Mouse (Mus musculus): Measurements from ENCODE around the gene Uhrf2.
"Not testable (repeated sequence)": the region's sequence is repeated elsewhere in the genome, so short reads cannot be mapped to it uniquely, and the experiment has no call there.

Uhrf2 gene

DNA sequence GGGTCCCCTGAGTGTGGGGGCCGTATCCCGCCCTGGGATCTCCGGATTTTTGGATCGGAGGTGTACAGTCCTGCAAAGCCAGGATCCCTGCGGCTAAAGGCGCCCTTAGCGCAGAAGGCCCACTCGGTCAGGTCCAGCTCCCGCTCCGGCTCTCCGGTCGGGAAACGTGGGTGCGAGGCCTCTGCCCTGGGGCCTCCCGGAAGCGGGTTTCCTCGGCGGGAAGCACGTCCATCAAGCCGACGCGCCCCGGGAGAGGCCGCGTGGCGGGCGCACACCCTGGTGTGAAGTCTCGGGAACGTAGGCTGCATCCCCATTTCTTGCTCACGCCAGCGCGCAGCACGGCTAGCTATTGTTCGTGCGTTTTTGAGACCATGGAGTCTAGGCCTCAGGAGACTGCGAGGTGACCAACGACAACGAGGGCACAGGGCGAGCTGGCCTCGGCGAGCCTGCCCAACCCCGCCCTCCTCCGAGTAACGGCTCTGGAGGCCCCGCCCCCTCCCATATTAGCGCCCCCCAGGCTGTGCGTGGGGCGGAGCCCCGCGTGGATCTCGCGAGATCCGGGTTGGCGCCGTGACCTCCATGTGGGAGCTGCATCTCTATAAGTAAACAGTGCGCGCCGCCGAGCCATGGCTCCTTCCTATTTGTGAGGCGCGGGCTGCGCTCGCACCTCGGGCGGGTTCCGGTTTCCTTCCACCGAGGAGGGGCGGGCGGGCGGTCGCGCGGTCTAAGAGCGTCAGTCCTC, at the start of gene Uhrf2:
TSS of gene Uhrf2 (plus strand) at position 620 of the 742 bp plus-strand sequence.
- DNase-seq = peak; percentile 98

DNA sequence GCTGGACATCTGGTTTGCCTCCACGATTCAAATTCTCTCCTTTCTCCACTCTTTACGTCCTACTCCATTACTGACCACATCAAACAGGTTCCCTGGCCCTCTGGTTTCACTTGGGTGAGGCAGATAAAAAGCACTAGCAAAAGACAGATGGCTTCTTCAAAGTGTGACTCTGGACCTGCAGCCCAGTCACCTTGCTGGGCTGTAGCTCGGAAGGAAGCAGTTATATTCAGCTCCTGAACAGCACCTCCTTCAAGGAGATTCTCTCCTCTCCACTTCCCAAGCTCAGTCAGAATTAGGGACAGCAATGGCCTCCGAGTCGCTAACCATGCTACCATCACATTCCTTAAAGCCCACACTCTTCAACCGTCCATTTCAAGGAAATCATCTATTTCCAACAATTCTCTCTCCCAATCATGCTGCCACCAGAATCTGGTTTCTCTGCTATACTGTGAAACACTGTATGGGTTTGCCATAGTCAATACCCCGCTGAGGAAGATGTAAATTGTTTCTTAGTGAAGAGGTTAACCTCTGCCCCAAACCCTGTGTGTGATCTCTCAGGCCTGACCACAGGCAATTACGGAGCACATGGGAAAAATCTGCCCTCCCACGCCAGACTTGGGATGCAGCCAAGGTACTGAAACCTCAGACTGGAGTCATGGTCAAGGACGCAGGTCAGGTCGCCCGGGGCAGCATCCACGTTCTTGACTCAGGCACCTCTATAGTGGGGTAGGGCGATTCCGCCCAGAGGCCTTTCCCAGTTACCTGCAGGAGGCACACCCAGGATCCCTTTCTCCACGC, 45.9 kb upstream of the Uhrf2 start:
- DNase-seq = peak; percentile 87

DNA sequence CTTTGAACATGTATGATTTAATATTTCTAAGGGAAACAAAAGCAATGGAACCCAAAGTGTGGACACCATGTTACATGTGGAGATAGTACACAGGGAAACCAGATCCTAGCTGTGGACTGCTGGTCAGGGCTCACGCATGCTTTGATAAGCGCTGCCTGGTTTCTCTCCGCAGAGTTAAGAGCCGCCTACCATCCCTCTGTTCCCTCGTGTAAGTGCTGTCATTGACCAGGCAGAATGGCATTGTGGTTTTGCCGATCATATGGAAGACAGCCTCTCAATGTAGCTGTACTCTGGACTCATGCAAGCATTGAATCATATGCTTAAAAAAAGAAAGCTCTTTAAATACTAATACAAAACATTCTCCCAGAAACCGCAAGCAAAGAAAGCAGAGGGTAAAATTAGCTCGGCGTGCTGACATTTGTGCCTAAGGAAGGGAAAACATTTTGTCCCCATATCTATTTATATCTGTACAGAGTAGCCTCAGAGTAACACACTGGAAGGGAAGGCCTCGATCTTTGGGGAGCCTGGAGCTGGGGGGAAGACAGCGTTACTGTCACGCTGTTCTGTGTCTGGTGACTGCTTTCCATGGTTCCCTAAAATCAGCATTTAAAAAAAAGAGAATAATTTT, 43.7 kb upstream of the Uhrf2 start:
- no peak for DNase-seq

DNA sequence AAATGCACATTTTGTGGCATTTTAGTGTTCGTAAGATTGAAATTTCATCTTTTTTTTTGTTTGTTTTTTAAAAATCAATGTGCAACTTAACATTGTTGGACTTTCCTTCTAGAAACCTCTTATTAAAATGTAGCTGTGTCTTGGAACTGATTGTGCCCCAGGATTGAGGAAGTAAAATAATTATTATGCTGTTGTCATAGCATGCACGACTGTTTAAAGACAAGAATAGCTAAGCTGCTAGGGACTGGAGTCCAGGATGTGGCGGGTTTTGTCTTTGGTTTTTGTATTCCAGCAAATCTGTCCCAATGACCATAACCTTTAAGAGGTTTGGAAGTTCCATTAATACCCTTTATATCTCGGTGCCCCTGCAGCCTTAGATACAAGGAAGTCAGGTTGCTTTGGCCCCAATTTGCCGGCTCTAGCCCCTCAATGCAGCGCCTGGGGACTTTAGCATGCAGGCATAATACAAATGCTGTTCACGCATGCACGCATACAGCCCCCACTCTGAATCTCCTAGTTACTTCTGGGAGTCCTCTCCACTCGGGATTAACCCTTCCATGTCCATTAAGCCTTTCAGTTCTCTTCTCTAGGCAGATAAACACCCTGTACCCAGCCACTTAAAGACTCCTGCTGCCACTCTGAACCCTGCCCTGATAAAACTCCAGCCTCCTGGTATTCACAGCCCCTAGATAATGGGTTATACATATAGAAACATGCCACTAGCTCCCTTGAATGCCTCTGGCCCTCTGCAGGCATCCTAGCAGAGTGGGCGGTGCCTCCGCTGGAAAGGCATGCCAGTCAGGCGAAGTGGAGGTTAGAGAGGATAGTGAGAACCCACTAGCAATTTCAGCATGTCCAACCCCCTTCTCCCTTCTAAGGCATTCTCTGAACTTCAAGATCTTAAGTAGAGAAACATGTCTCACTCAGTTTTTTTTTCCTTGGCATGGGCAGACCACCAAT, 29.6 kb upstream of the Uhrf2 start:
- no peak for DNase-seq

DNA sequence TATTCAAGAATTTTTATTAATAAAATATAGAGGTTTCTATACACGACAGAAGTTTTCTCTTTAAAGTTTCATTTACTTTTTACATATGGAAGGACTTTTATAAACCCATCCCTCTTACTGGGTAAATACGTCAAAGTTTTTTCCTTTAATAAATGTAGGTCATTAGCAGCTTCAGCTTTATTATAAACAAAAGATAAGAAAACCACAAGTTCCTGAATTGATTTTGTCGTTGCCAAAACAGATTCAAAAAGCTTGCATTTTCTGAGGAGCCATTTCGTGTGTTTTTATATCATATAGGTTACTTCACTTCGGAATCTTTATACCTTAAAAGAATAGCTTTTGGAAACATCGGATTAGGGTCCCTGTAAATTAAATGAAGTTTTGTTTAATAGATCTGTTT, 28.8 kb upstream of the Uhrf2 start:
- no peak for DNase-seq

DNA sequence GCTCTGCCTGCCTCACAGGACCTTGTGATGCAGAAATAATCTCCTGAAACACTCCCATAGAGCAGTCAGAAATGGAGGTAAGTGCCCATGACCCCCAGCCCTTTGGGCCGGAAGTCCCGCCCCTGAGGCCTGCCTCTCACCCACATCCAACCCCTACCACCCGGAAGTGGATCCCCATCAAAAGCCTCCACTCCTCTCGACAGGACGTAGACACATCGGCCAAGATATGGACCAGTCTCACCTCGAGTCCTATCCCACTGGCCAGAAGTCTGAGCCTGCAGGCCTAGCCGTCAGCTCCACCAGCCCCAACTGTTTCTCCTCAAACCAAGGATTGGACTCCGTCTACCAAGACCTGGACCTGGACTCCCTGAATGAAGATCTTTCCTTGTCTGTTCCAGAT, 26.7 kb upstream of the Uhrf2 start, which contains the start of gene Trpd52l3:
TSS of gene Trpd52l3 (plus strand) at position 170 of the 400 bp plus-strand sequence.
- DNase-seq = no peak

DNA sequence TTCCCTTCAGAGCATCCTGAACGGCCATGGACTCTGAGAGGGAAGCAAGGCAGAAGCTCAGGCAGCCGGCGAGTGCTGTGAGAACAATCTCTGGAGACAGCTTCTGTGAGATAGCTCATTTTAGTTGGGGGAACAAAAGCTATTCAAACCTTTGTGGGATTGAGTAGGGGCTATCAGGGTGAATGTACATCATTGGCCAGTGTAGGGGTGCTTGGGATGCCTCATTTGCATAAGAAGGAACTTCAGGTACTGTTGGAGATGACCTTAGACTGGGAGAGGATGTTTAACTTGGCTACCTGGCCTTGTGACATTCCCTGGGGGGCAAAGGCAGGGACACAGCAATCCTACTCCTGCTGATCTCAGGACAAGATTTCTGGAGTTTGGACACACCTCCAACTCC, 23.9 kb upstream of the Uhrf2 start:
- DNase-seq = no peak

DNA sequence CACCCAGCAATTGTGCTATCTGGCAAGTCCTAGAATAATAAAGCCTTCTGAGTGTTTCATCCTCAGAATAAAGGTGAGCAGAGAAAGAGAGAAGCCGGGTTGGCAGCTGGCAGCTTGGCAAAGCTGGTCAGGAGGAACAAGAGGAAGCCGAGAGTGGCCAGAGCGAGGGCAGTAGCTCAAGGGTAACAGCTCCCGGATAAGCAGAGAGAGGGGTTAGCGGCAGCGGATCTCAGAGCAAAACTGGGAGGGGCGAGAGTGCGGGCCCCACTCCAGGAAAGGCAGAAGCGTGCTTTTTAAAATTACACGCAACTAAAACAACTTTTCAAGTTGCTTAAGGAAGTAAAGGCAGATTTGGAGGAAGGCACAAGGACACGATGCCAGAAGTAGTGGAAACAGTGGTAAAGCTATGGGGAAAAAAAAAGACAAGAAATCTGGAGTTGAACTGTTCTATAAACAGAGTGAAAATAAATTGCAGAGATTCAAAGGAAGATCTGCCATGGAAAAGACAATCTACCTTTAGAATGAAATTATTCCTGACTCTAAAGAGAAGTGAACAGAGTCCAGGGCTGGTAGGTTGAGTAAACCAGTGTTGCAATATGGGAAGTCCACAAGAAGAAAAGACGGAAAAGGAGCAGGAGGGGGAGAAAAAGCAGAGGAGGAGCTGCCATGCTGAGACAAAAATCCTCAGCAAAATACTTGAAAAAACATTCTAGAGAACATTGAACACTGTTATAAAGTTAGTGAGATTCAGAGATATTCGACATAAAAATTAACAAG, 19.6 kb upstream of the Uhrf2 start:
- DNase-seq = no peak

DNA sequence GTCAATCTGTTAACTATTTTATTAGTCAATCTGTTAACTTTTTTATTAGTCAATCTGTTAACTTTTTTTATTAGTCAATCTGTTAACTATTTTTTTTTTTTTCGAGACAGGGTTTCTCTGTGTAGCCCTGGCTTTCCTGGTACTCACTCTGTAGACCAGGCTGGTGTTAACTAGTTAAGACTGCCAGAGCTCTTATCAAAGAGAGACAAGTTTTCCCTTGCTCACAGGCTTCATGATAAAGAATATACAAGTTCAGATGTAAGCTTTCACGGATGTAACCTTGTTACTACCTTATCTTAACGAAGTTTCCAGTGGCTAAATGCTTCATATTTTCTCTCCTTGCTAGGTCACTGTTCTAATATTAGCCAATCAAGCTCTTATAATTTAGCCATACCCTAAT, 16.0 kb upstream of the Uhrf2 start:
- no peak for DNase-seq

DNA sequence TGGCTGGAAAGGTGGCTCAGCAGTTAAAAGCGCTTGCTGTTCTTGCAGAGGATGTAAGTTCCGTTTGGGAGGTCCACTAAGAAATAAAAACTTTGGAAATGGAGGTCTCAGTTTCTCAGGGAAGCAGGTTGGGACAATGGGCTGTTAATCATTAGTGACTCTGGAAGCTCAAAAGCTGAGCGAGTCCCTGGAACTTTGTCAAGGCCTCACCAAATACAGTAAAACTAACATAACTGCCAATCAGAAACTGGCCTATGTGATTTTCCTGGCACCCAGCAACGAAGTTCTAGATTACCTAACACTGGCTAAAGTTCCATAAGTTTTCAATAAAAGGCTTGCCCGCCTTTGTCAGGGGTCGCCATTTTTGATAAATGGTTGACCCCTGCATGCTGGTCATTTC, 14.2 kb upstream of the Uhrf2 start:
- DNase-seq = no peak

DNA sequence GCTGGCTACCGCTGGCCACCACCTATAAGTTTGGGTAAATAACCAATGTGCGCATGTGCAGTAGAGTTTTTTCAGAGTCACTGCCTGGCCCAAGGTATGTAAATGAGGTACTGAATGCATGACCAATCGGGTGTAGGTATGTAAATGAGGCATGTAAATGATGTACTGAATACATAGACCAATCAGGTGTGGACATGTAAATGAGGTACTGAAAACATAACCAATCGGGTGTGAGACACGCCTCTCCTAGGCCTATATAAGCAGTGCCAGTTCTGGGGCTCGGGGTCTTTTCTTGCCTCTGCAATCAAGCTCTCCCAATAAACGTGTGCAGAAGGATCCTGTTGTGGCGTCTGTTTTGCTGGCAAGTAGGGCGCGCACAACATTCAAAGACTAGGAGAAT, 6.9 kb upstream of the Uhrf2 start:
- not testable (repeated sequence) for DNase-seq

DNA sequence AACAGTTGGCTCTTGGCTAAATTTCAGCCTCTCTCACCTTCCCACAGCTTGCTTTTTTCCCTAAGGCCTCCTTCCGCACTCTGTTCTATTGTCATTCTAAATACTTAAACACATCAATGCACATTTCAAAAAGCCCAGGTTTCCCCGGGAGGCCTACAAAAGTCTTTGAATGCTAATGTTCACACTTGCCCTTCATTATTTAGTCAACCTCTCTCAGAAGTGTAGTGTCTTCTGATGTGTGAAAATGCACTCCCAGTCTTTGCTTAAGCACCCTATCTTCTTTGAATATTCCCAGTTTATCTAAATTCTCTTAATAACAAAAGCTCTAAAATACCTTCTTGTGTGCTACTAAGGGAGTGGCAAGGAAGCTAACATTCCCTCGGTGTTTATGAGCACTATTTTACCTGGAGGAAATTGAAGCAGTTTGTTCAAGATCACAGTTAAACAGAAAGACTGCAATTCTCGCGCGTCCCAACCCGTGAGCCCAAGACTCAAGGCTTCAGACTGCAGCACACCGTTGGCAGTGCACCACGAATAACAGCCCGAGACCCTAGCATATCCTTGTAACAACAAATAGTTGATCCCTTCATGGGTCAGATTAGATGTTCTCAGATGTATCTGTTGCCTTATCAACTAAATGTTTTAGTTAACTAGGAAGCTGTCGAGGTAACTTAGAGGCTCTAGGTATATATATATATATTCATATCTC, 1.2 kb upstream of the Uhrf2 start:
- no peak for DNase-seq

DNA sequence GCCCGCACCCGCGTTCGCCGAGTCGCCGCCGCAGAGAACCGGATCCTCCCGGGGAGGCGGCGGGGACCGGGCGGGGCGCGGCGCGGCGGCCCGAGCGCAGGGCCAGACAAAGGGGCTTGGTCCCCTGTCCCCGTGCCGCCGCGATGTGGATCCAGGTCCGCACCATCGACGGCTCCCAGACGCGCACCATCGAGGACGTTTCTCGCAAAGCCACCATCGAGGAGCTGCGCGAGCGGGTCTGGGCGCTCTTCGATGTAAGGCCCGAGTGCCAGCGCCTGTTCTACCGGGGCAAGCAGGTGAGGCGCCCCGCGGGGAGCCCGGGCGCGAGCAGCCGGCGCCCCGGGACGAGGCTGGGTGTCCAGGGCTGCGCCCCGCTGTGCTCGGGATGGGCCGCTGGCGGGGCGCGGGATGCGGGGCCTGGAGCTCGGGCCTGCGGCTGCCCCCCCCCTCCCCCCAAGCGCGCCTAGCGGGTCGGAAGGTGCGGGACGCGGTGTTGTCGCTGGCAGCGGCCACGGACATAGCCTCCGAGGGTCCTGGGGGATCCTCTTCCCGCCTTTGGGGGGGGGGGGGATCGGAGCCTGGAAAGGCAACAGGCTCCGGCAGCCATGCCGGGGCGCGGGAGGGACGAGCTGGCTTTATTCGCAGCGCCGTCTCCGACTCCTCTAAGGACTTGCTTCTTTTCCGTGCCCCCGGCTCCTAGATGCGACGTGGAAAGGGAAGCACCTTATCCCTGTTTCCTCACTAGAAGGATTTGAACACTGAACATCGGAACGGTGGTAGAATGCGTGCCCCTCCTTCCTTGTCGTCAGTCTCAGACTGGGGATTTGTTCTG, 539 bp downstream of the Uhrf2 start:
- peak; percentile 56 for DNase-seq

DNA sequence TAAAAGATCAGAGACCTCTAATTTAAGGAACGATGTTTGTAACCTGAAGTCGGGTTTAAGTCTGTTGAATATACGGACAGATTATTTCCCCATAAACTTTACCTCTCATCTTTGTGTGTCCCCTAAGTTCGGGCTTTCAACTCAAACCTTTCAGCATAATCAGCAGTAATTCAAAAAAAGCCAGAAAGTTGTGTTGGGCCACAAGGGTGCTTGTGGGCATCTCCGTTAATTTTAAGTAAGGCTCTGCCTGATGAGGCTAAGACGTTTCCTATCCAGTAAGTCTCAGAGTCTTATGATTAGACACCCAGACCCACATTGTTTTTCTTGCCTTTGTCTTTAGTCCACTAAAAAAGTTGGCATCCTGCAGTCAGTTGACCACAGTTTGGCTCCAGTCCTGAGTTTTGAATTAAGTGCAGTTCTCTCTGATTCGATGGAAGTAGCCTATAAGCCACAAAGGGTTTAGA, 1.2 kb downstream of the Uhrf2 start:
- no peak for DNase-seq

DNA sequence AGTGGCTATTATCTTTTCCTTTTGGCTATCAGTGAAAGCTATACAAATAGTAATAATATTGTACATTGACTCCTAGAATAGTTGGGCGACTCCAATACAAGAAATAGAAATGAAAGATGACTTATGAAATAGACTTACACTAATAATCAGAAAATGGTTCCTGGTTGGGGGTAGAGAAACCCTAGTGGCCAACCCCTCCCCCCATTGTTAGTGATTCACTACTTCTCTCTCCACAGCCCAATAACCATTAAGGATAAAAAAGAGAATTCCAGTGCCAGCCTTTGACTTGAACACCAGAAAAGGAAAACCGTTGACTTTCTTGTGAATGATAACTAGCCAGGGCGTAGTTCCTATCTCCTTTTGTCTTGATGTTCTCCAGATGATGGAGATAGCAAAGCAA, 1.9 kb downstream of the Uhrf2 start:
- DNase-seq = no peak

DNA sequence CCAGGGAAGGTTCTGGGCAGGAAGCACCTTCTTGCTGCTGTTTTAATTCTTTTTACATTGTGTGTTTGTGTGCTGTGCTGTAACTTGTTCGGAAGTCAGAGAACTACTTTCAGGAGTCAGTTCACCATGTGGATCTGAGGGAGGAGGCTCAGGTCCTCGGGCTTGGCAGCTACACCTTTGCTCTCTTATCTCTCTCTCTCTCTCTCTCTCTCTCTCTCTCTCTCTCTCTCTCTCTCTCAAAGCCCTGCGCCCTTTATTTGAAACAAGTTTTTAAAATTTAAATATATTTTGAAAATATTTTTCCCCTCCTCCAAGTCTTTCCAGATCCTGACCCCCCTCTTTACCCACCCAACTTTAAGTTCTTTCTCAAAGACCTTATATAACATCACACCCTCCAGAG, 5.0 kb downstream of the Uhrf2 start:
- DNase-seq = no peak

DNA sequence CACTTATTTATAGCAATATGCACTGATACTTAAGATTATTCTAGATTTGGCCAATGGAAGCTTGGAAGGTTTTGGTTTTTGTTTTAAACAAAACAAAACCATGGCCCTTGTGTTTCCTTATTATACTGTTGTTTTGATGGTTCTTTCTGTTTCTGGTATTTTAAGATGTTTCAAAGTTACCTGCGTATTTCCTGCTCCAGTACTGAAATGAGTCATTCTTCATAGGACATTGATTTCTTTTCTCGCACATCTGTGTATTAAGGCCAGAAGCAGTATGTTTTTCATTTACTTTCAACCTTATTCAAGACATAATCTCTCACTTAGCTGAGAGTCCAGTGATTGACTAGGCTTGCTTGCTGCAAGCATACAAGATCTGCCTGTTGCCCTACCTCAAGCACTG, 13.4 kb downstream of the Uhrf2 start:
- DNase-seq = no peak

DNA sequence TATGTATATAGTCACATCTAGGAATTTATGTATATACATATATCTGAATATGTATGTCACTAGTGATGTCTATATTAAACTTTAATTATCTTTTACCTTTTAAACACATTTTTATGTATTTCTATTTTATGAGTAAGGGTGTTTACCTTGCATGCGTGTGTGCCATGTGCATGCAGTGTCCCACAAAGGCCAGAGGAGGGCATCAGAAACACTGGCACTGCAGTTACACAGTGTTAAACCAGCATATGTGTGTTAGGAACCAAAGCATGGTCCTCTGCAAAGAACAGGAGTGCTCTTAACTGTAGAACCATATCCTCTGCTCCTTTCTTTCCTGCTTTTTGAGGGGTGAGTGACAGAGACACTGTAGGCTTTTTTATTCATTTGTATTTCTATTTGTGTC, 14.3 kb downstream of the Uhrf2 start:
- DNase-seq = no peak

DNA sequence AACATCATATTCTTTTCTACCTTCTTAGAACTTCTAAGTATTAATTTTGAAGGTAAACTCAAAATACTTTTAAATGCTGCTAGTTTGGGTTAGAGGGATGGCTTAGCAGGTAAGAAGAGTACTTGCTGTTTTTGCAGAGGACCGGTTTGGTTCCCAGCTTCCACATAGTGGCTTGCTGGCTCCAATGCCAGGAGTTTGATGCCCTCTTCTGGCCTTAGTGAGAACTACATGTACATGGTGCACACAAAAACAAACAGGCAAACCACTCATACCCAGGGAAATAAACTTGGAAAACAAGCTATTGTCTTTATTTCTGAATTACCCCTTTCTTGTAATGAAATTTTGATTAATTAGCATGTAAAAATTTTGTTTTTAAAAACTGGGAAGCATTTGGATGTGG, 15.5 kb downstream of the Uhrf2 start:
- no peak for DNase-seq

DNA sequence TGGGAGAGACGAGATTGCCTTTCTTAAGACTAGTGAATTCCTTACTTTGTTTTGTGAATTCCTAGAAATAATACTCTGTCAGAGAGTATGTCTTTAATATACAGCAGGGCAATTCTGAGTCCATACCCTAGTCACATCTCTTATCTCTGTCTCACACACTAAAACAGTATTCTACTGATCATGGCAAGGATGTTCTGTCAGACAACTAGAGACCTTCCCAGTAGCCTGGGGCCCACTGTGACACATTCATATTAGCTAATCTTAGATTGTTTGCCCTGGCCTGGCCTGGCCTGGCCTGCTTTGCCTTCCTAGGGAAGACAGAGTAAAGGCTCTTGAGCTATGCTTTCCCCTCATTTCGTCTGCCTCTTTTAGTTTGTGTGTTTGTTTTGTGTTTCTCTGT, 20.3 kb downstream of the Uhrf2 start:
- DNase-seq = no peak
